ENCODE assay signal across 13 mouse cellular contexts in the genomic region with DNA sequence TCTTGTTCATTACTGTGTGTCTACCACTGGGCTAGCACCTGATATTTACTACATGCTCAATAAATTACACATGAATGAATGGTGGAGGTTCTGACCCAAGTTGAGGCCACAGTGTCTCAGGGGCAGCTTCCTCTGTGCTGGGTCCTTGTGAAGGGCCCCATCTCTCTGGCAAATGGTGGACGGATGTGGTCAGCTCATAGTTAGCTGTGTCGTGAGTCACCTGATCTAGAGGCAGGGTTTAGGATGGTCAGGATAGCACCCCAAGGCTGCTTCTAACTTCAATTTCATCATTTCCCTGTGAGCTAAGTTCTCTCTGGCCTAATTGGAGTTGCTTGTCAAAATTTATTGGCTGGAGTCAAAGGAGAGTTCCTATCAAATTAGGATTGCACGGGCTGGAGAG.
DNase-seq lines count a peak whose midpoint lies in the region; ATAC-seq and TF ChIP-seq lines count a peak whose summit lies in the region.
"Had no signal": no experiment of that assay in that cellular context is flagged by ENCODE, and none has a peak within 500 bp of the region (broad histone marks: within the 10 kb centered on the region; RNA-seq: fewer than 3 reads in every experiment).

No protein-coding gene starts in this region.

- H3K4me3 ChIP-seq in layer of hippocampus, adult 2 months: no peak overlapping the region
- H3K4me3 ChIP-seq in hindbrain, embryonic 15.5 days: no peak overlapping the region
- no peak overlapping the region for H3K4me3 ChIP-seq in midbrain, embryonic 14.5 days (replicated peaks; ENCODE audit: low read depth, low read length)
- H3K4me3 ChIP-seq: erythroblast, embryonic 14.5 days; heart, embryonic 15.5 days; stomach, embryonic 15.5 days had no signal

- H3K4me2 ChIP-seq in hindbrain, embryonic 15.5 days: no peak overlapping the region
- no peak overlapping the region for H3K4me2 ChIP-seq in midbrain, embryonic 14.5 days (ENCODE audit: low read length)
- H3K4me2 ChIP-seq: heart, embryonic 15.5 days; stomach, embryonic 15.5 days had no signal

- DNase-seq in layer of hippocampus, adult 2 months (ENCODE audit: low spot score in 2 of 2): no peak
- DNase-seq in layer of hippocampus, postnatal 25 days (ENCODE audit: extremely low spot score in 1 of 2, low spot score in 1 of 2): no peak
- DNase-seq in midbrain, embryonic 14.5 days: no peak
- DNase-seq in cerebellum, postnatal 10 days: no peak
- no peak for DNase-seq in thymus, adult 18-20 months
- DNase-seq in frontal cortex, postnatal 10 days (ENCODE audit: low spot score in 2 of 2): no peak
- DNase-seq: cerebellum, adult 9-11 months had no signal

- H3K9me3 ChIP-seq in hindbrain, embryonic 15.5 days: no peaks in the 10 kb centered on the region
- no peaks in the 10 kb centered on the region for H3K9me3 ChIP-seq in midbrain, embryonic 14.5 days (ENCODE audit: control insufficient read depth, low read length)
- H3K9me3 ChIP-seq: heart, embryonic 15.5 days; stomach, embryonic 15.5 days had no signal

- no peak for TF ChIP-seq CTCF in layer of hippocampus, adult 2 months (conservative IDR thresholded peaks at IDR 0.05)

- 44% methylated on average over 3 of the region's 3 CpGs for WGBS in hindbrain, embryonic 15.5 days
- WGBS in midbrain, embryonic 14.5 days: 45% methylated on average over 3 of the region's 3 CpGs

- ATAC-seq in hindbrain, embryonic 15.5 days (ENCODE audit: low FRiP score, low read depth): peak; percentile 8; the same call in 1 of the 2 replicates
- peak; percentile 16; the same call in 1 of the 2 replicates for ATAC-seq in midbrain, embryonic 14.5 days (ENCODE audit: low FRiP score, low TSS enrichment)
- ATAC-seq in inflammation-experienced regulatory T-cells, adult 6 months: no peak
- ATAC-seq: activated CD4-positive, CD25-positive, alpha-beta regulatory T cell, adult 4 months had no signal

- H3K9ac ChIP-seq in hindbrain, embryonic 15.5 days: no peak overlapping the region
- no peak overlapping the region for H3K9ac ChIP-seq in midbrain, embryonic 14.5 days (replicated peaks; ENCODE audit: low read length)
- H3K9ac ChIP-seq: heart, embryonic 15.5 days; stomach, embryonic 15.5 days had no signal

- H3K36me3 ChIP-seq in hindbrain, embryonic 15.5 days: no peaks in the 10 kb centered on the region
- no peaks in the 10 kb centered on the region for H3K36me3 ChIP-seq in midbrain, embryonic 14.5 days (ENCODE audit: control insufficient read depth, insufficient read depth, low read length)
- H3K36me3 ChIP-seq: heart, embryonic 15.5 days; stomach, embryonic 15.5 days had no signal

- no peaks in the 10 kb centered on the region for H3K27me3 ChIP-seq in hindbrain, embryonic 15.5 days
- no peaks in the 10 kb centered on the region for H3K27me3 ChIP-seq in midbrain, embryonic 14.5 days (ENCODE audit: control insufficient read depth, insufficient read depth, low read length)
- H3K27me3 ChIP-seq: heart, embryonic 15.5 days; stomach, embryonic 15.5 days had no signal

- H3K27ac ChIP-seq in layer of hippocampus, adult 2 months: peak overlapping the region; percentile 46; the same call in 1 of the 2 replicates
- H3K27ac ChIP-seq in hindbrain, embryonic 15.5 days (replicated peaks): peak overlapping the region; percentile 18; the same call in 1 of the 2 replicates
- peak overlapping the region; percentile 85 for H3K27ac ChIP-seq in midbrain, embryonic 14.5 days (replicated peaks; ENCODE audit: low read depth, low read length)
- H3K27ac ChIP-seq: heart, embryonic 15.5 days; stomach, embryonic 15.5 days had no signal

- H3K4me1 ChIP-seq in hindbrain, embryonic 15.5 days (replicated peaks): peaks cover 11% of the 10 kb centered on the region
- peaks cover 9% of the 10 kb centered on the region; the same call in 1 of the 2 replicates for H3K4me1 ChIP-seq in midbrain, embryonic 14.5 days (ENCODE audit: control insufficient read depth, insufficient read depth, low read length)
- H3K4me1 ChIP-seq: heart, embryonic 15.5 days had no signal

Comparison
In these comparisons a context has a peak if more than half of its experiments do, and no peak if none do; other contexts are left out.
1. H3K27ac ChIP-seq: peak in every context shown above with its lines; median percentile 85 in midbrain, embryonic 14.5 days; 46 in layer of hippocampus, adult 2 months; 18 in hindbrain, embryonic 15.5 days.